Mouse (Mus musculus) cortical plate, adult 2 months (tissue): ENCODE results near the gene Nadsyn1.

Experiments used
- CTCF ChIP-seq: fragments of 200-500 bp; IDR thresholded peaks from 2 replicates; pipeline ENCODE4 v1.5.1; 2011; ENCODE audit warnings: mild to moderate bottlenecking, control low read depth, low read length; ENCODE audit not compliant: insufficient read depth; ENCODE audit errors: extremely low read depth
- POLR2A ChIP-seq: fragments of 200-500 bp; IDR thresholded peaks from 2 replicates; pipeline ENCODE4 v1.6.1; 2011; ENCODE audit warnings: mild to moderate bottlenecking, low read length, control low read depth; ENCODE audit not compliant: insufficient read depth; ENCODE audit errors: extremely low read depth

DNA sequence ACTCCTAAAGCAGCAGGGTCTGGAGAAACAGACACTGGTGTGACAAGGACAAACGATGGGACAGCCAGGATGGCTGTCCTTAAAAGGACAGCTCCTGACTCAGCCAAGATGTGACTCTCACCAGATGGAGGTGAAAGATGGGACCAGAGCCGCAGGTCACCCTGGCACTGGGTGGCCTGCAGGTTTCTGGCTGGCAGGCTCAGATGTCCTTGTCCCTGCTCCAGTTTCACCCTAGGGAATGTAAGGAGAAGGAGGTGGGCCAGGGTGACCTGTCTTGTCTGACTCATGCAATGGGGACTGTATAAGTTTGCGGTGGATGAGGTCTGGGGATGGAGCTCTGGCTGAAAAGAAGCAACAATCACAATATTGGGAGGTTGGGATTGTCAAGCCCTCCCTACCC lies 70.0 kb downstream of the Nadsyn1 start:
- TF ChIP-seq CTCF (no peak), POLR2A (no peak)
